Mouse (Mus musculus): Measurements from ENCODE around the gene Ophn1. TPM values are rescaled to one million over a fixed set of nuclear protein-coding genes. Genes with fewer than 3 reads are reported as not detected.

The Ophn1 gene
- total RNA-seq, 2 experiments from 2014 or later, result 7.2 to 8.8 TPM

- no peak for DNase-seq
- intact Hi-C loops (cut with DNase I), result no loop called here
Observed at GRCm38 (mm10) chrX:98841606-98842005, 49.2 kb downstream of the Ophn1 start.

GRCm38 (mm10) chrX:98835989-98836388 is 54.8 kb downstream of the Ophn1 start:
- intact Hi-C loops (cut with DNase I), result no loop called here
- DNase-seq, result no peak

- no peak for DNase-seq
- intact Hi-C loops (cut with DNase I), result no loop called here
Observed at GRCm38 (mm10) chrX:98803813-98804212, 87.0 kb downstream of the Ophn1 start.

- DNase-seq, result no peak
- intact Hi-C loops (cut with DNase I), result no loop called here
Observed at GRCm38 (mm10) chrX:98774247-98774950, 116.4 kb downstream of the Ophn1 start.

- intact Hi-C loops (cut with DNase I), result no loop called here
- no peak for DNase-seq
Observed at GRCm38 (mm10) chrX:98755089-98755488, 135.7 kb downstream of the Ophn1 start.

GRCm38 (mm10) chrX:98751279-98751817 is 139.5 kb downstream of the Ophn1 start:
- no peak for DNase-seq
- intact Hi-C loops (cut with DNase I), result no loop called here

- DNase-seq, result no peak
- intact Hi-C loops (cut with DNase I), result no loop called here
Observed at GRCm38 (mm10) chrX:98736758-98737157, 154.1 kb downstream of the Ophn1 start.

- intact Hi-C loops (cut with DNase I), result no loop called here
- DNase-seq, result no peak
Observed at GRCm38 (mm10) chrX:98722991-98723390, 167.8 kb downstream of the Ophn1 start.

- intact Hi-C loops (cut with DNase I), result loop anchor here (10.0 kb wide), 1 partner anchor 397 kb away; no protein-coding TSS in a partner anchor
Observed at GRCm38 (mm10) chrX:98707766-98708165, 183.1 kb downstream of the Ophn1 start.

GRCm38 (mm10) chrX:98701635-98702034 is 189.2 kb downstream of the Ophn1 start:
- DNase-seq, result peak; percentile 45 to 51
- intact Hi-C loops (cut with DNase I), result loop anchor here (1.0 to 10.0 kb wide), 3 partner anchors 218 to 403 kb away; partner anchors contain the start of gene Yipf6

More at GRCm38 (mm10) chrX:98707766-98708165, 183.1 kb downstream of the Ophn1 start:
- DNase-seq, result peak; percentile 2

- DNase-seq, result no peak
- intact Hi-C loops (cut with DNase I), result no loop called here
Observed at GRCm38 (mm10) chrX:98682603-98683002, 208.2 kb downstream of the Ophn1 start.

- DNase-seq, result no peak
- intact Hi-C loops (cut with DNase I), result no loop called here
Observed at GRCm38 (mm10) chrX:98681281-98681680, 209.5 kb downstream of the Ophn1 start.

- DNase-seq, result no peak
- intact Hi-C loops (cut with DNase I), result no loop called here
Observed at GRCm38 (mm10) chrX:98670988-98671387, 219.8 kb downstream of the Ophn1 start.

- DNase-seq, result no peak
- intact Hi-C loops (cut with DNase I), result no loop called here
Observed at GRCm38 (mm10) chrX:98651431-98651830, 239.4 kb downstream of the Ophn1 start.

GRCm38 (mm10) chrX:98628666-98629404 is 262.0 kb downstream of the Ophn1 start:
- intact Hi-C loops (cut with DNase I), result no loop called here
- no peak for DNase-seq

GRCm38 (mm10) chrX:98618865-98619264 is 272.0 kb downstream of the Ophn1 start:
- intact Hi-C loops (cut with DNase I), result loop anchor here (2.0 to 10.0 kb wide), 3 partner anchors 892 to 1714 kb away; no protein-coding TSS in a partner anchor
- peak; percentile 2 to 14 for DNase-seq

- intact Hi-C loops (cut with DNase I), result loop anchor here (5.0 to 10.0 kb wide), 2 partner anchors 890 to 1713 kb away; no protein-coding TSS in a partner anchor
- DNase-seq, result no peak
Observed at GRCm38 (mm10) chrX:98617426-98617825, 273.4 kb downstream of the Ophn1 start.

GRCm38 (mm10) chrX:98574201-98574600 is 316.6 kb downstream of the Ophn1 start:
- intact Hi-C loops (cut with DNase I), result no loop called here
- DNase-seq, result no peak

- no peak for DNase-seq
- intact Hi-C loops (cut with DNase I), result no loop called here
Observed at GRCm38 (mm10) chrX:98546458-98546857, 344.4 kb downstream of the Ophn1 start.

GRCm38 (mm10) chrX:98515329-98515728 is 375.5 kb downstream of the Ophn1 start:
- no peak for DNase-seq
- intact Hi-C loops (cut with DNase I), result no loop called here

GRCm38 (mm10) chrX:98514359-98514904 is 376.4 kb downstream of the Ophn1 start:
- intact Hi-C loops (cut with DNase I), result no loop called here
- DNase-seq, result no peak
